Mouse (Mus musculus) small intestine, adult 2 months (tissue): ENCODE results near the gene Dock1. TPM values are rescaled to one million over a fixed set of nuclear protein-coding genes. Genes with fewer than 3 reads are reported as not detected.

Experiments
- H3K27ac ChIP-seq: fragments of 200-500 bp; 2 replicates; pipeline ENCODE4 v1.5.1; 2012; ENCODE audit warnings: low read depth, low read length, control low read depth, inconsistent platforms; ENCODE audit not compliant: insufficient read depth
- H3K27me3 ChIP-seq: fragments of 200-500 bp; 2 replicates; pipeline ENCODE4 v1.6.1; 2012; ENCODE audit warnings: mild to moderate bottlenecking, moderate library complexity, low read length, inconsistent platforms; ENCODE audit not compliant: control insufficient read depth, insufficient read depth
- H3K36me3 ChIP-seq: fragments of 200-500 bp; 2 replicates; pipeline ENCODE4 v1.6.1; 2012; ENCODE audit warnings: mild to moderate bottlenecking, low read length, control low read depth, inconsistent platforms; ENCODE audit not compliant: control insufficient read depth, insufficient read depth
- H3K4me1 ChIP-seq: fragments of 200-500 bp; 2 replicates; pipeline ENCODE4 v1.6.1; 2012; ENCODE audit warnings: low read length, inconsistent platforms, mixed read lengths; ENCODE audit not compliant: control insufficient read depth, insufficient read depth, insufficient read length
- H3K4me3 ChIP-seq: fragments of 200-500 bp; 2 replicates; pipeline ENCODE4 v1.5.1; 2012; ENCODE audit warnings: low read depth, mild to moderate bottlenecking, control low read depth, inconsistent platforms, low read length, moderate library complexity
- CTCF ChIP-seq: fragments of 200-500 bp; IDR thresholded peaks from 2 replicates; pipeline ENCODE4 v1.5.1; 2012; ENCODE audit warnings: low read depth, mild to moderate bottlenecking, control low read depth, inconsistent platforms, low read length, moderate library complexity, mixed read lengths; ENCODE audit not compliant: insufficient replicate concordance, insufficient read length; ENCODE audit errors: extremely low read depth
- POLR2A ChIP-seq: fragments of 200-500 bp; IDR thresholded peaks from 2 replicates; pipeline ENCODE4 v1.6.1; 2012; ENCODE audit warnings: low read depth, mild to moderate bottlenecking, control low read depth, inconsistent platforms, low read length, moderate library complexity
- WGBS: fragments of 180-500 bp; shearing (Covaris S2); methylation state at CpG from one replicate; pipeline ENCODE4 v1.1.7; 2018; 5-methylcytosine and 5-hydroxymethylcytosine counted together
- polyA plus RNA-seq: library from polyadenylated mRNA; depleted of rRNA; stranded (reverse); fragments of >200 nt; gene quantifications from 2 replicates; pipeline ENCODE4 v1.2.3, GENCODE M21; 2012

The Dock1 gene
- polyA plus RNA-seq, 1 experiment, result 3.8 TPM

GRCm38 (mm10) chr7:134960871-134961270 is 290.4 kb downstream of the Dock1 start:
- TF ChIP-seq POLR2A (no peak), CTCF (peak; percentile 59; the same call in 1 of the 2 replicates)
- Histone ChIP-seq H3K4me1 (no peaks in the 10 kb centered on the region), H3K4me3 (no peak overlapping the region), H3K36me3 (no peaks in the 10 kb centered on the region), H3K27ac (no peak overlapping the region), H3K27me3 (no peaks in the 10 kb centered on the region)
- WGBS, result 70% methylated on average over 4 of the region's 4 CpGs

- TF ChIP-seq CTCF, result no peak
- TF ChIP-seq POLR2A, result no peak
- no peaks in the 10 kb centered on the region for H3K36me3 ChIP-seq
- 84% methylated on average over 2 of the region's 2 CpGs for WGBS
- H3K4me1 ChIP-seq, result no peaks in the 10 kb centered on the region
- H3K27me3 ChIP-seq, result no peaks in the 10 kb centered on the region
- H3K4me3 ChIP-seq, result no peak overlapping the region
- H3K27ac ChIP-seq, result no peak overlapping the region
Observed at GRCm38 (mm10) chr7:134961608-134962007, 291.2 kb downstream of the Dock1 start.

GRCm38 (mm10) chr7:134990244-134990643 is 319.8 kb downstream of the Dock1 start:
- Histone ChIP-seq H3K4me1 (no peaks in the 10 kb centered on the region), H3K27ac (no peak overlapping the region), H3K27me3 (no peaks in the 10 kb centered on the region), H3K36me3 (peaks cover 3% of the 10 kb centered on the region; the same call in 1 of the 2 replicates), H3K4me3 (no peak overlapping the region)
- 90% methylated on average over 3 of the region's 3 CpGs for WGBS
- TF ChIP-seq CTCF, result no peak
- no peak for TF ChIP-seq POLR2A

GRCm38 (mm10) chr7:134990911-134991310 is 320.5 kb downstream of the Dock1 start:
- TF ChIP-seq POLR2A (no peak), CTCF (no peak)
- Histone ChIP-seq H3K4me1 (no peaks in the 10 kb centered on the region), H3K27me3 (no peaks in the 10 kb centered on the region), H3K27ac (no peak overlapping the region), H3K36me3 (peaks cover 3% of the 10 kb centered on the region; the same call in 1 of the 2 replicates), H3K4me3 (no peak overlapping the region)
- WGBS, result 95% methylated on average over 2 of the region's 2 CpGs

GRCm38 (mm10) chr7:134994983-134995382 is 324.5 kb downstream of the Dock1 start:
- peaks cover 5% of the 10 kb centered on the region; the same call in 1 of the 2 replicates for H3K36me3 ChIP-seq
- H3K4me3 ChIP-seq, result no peak overlapping the region
- TF ChIP-seq POLR2A, result no peak
- no peak for TF ChIP-seq CTCF
- H3K27me3 ChIP-seq, result no peaks in the 10 kb centered on the region
- 90% methylated on average over 5 of the region's 5 CpGs for WGBS
- H3K27ac ChIP-seq, result no peak overlapping the region
- no peaks in the 10 kb centered on the region for H3K4me1 ChIP-seq

- no peaks in the 10 kb centered on the region for H3K4me1 ChIP-seq
- WGBS, result 94% methylated on average over 1 of the region's 1 CpGs
Observed at GRCm38 (mm10) chr7:135002216-135002615, 331.8 kb downstream of the Dock1 start.

GRCm38 (mm10) chr7:135002891-135003290 is 332.4 kb downstream of the Dock1 start:
- no peaks in the 10 kb centered on the region for H3K4me1 ChIP-seq
- TF ChIP-seq CTCF, result no peak
- TF ChIP-seq POLR2A, result no peak
- H3K36me3 ChIP-seq, result peaks cover 5% of the 10 kb centered on the region; the same call in 1 of the 2 replicates
- no peaks in the 10 kb centered on the region for H3K27me3 ChIP-seq
- H3K27ac ChIP-seq, result no peak overlapping the region
- WGBS, result 83% methylated on average over 9 of the region's 9 CpGs
- H3K4me3 ChIP-seq, result no peak overlapping the region

More at GRCm38 (mm10) chr7:135002216-135002615, 331.8 kb downstream of the Dock1 start:
- no peak for TF ChIP-seq POLR2A
- no peak for TF ChIP-seq CTCF
- H3K27ac ChIP-seq, result no peak overlapping the region
- no peak overlapping the region for H3K4me3 ChIP-seq
- H3K36me3 ChIP-seq, result peaks cover 5% of the 10 kb centered on the region; the same call in 1 of the 2 replicates
- H3K27me3 ChIP-seq, result no peaks in the 10 kb centered on the region

- H3K4me1 ChIP-seq, result no peaks in the 10 kb centered on the region
- TF ChIP-seq POLR2A (no peak), CTCF (no peak)
- WGBS, result 82% methylated on average over 7 of the region's 7 CpGs
- no peaks in the 10 kb centered on the region for H3K27me3 ChIP-seq
- peaks cover 3% of the 10 kb centered on the region; the same call in 1 of the 2 replicates for H3K36me3 ChIP-seq
- no peak overlapping the region for H3K27ac ChIP-seq
- H3K4me3 ChIP-seq, result no peak overlapping the region
Observed at GRCm38 (mm10) chr7:135005964-135006560, 335.6 kb downstream of the Dock1 start.
